Mouse (Mus musculus): ENCODE results near the gene Bmpr1a. TPM values are rescaled to one million over a fixed set of nuclear protein-coding genes. Genes with fewer than 3 reads are reported as not detected.
A peak's percentile ranks its signal among the peaks of the same experiment; 100 is the strongest.

The Bmpr1a gene
- polyA plus RNA-seq, 1 experiment from 2014 or later: 35.8 TPM

GRCm38 (mm10) chr14:34471591-34471990 lies 31.6 kb downstream of the Bmpr1a start:
- H3K36me3 ChIP-seq (ENCODE audit: insufficient read depth, low read length): no peaks in the 10 kb centered on the region
- no peak for TF ChIP-seq CTCF (IDR thresholded peaks at IDR 0.05; ENCODE audit: low read depth)
- DNase-seq (ENCODE audit: low spot score) (no peak), ATAC-seq (replicated peaks; ENCODE audit: low FRiP score, low read depth) (no peak)
- no peak overlapping the region for H3K4me3 ChIP-seq (replicated peaks; ENCODE audit: low read depth, low read length)
- no peaks in the 10 kb centered on the region for H3K4me1 ChIP-seq (replicated peaks; ENCODE audit: insufficient read depth, low read length)
- H3K9ac ChIP-seq (ENCODE audit: low read depth, low read length): no peak overlapping the region
- no peaks in the 10 kb centered on the region for H3K27me3 ChIP-seq (ENCODE audit: insufficient read depth, low read length)
- no peaks in the 10 kb centered on the region for H3K9me3 ChIP-seq (replicated peaks; ENCODE audit: low read length)
- H3K4me2 ChIP-seq (ENCODE audit: low read length): no peak overlapping the region
- H3K27ac ChIP-seq: no peak overlapping the region

- no peaks in the 10 kb centered on the region for H3K27me3 ChIP-seq (ENCODE audit: insufficient read depth, low read length)
- no peaks in the 10 kb centered on the region for H3K36me3 ChIP-seq (ENCODE audit: insufficient read depth, low read length)
- DNase-seq (ENCODE audit: low spot score): no peak
- no peak overlapping the region for H3K4me2 ChIP-seq (ENCODE audit: low read length)
- no peak for ATAC-seq (replicated peaks; ENCODE audit: low FRiP score, low read depth)
- no peak for TF ChIP-seq CTCF (IDR thresholded peaks at IDR 0.05; ENCODE audit: low read depth)
- no peak overlapping the region for H3K9ac ChIP-seq (ENCODE audit: low read depth, low read length)
- H3K4me3 ChIP-seq (replicated peaks; ENCODE audit: low read depth, low read length): no peak overlapping the region
- no peaks in the 10 kb centered on the region for H3K9me3 ChIP-seq (replicated peaks; ENCODE audit: low read length)
- 67% methylated on average over 3 of the region's 3 CpGs for WGBS
- no peaks in the 10 kb centered on the region for H3K4me1 ChIP-seq (replicated peaks; ENCODE audit: insufficient read depth, low read length)
- no peak overlapping the region for H3K27ac ChIP-seq
Measured at GRCm38 (mm10) chr14:34466291-34466690, 36.9 kb downstream of the Bmpr1a start.

- 79% methylated on average over 2 of the region's 2 CpGs for WGBS
- Histone ChIP-seq H3K9ac (ENCODE audit: low read depth, low read length) (no peak overlapping the region), H3K36me3 (ENCODE audit: insufficient read depth, low read length) (no peaks in the 10 kb centered on the region), H3K9me3 (replicated peaks; ENCODE audit: low read length) (no peaks in the 10 kb centered on the region), H3K27me3 (ENCODE audit: insufficient read depth, low read length) (no peaks in the 10 kb centered on the region), H3K27ac (no peak overlapping the region), H3K4me1 (replicated peaks; ENCODE audit: insufficient read depth, low read length) (no peaks in the 10 kb centered on the region), H3K4me2 (ENCODE audit: low read length) (no peak overlapping the region), H3K4me3 (replicated peaks; ENCODE audit: low read depth, low read length) (no peak overlapping the region)
- ATAC-seq (replicated peaks; ENCODE audit: low FRiP score, low read depth) (no peak), DNase-seq (ENCODE audit: low spot score) (no peak)
- no peak for TF ChIP-seq CTCF (IDR thresholded peaks at IDR 0.05; ENCODE audit: low read depth)
Measured at GRCm38 (mm10) chr14:34459386-34459785, 43.8 kb downstream of the Bmpr1a start.

GRCm38 (mm10) chr14:34458880-34459279 lies 44.3 kb downstream of the Bmpr1a start:
- Histone ChIP-seq H3K27me3 (ENCODE audit: insufficient read depth, low read length) (no peaks in the 10 kb centered on the region), H3K4me1 (replicated peaks; ENCODE audit: insufficient read depth, low read length) (no peaks in the 10 kb centered on the region), H3K4me2 (ENCODE audit: low read length) (no peak overlapping the region), H3K27ac (no peak overlapping the region), H3K36me3 (ENCODE audit: insufficient read depth, low read length) (no peaks in the 10 kb centered on the region), H3K9me3 (replicated peaks; ENCODE audit: low read length) (no peaks in the 10 kb centered on the region), H3K4me3 (replicated peaks; ENCODE audit: low read depth, low read length) (no peak overlapping the region), H3K9ac (ENCODE audit: low read depth, low read length) (no peak overlapping the region)
- TF ChIP-seq CTCF (IDR thresholded peaks at IDR 0.05; ENCODE audit: low read depth): peak; percentile 79
- DNase-seq (ENCODE audit: low spot score): peak; percentile 71
- no peak for ATAC-seq (replicated peaks; ENCODE audit: low FRiP score, low read depth)
- 75% methylated on average over 1 of the region's 1 CpGs for WGBS

- Histone ChIP-seq H3K4me3 (replicated peaks; ENCODE audit: low read depth, low read length) (no peak overlapping the region), H3K4me2 (ENCODE audit: low read length) (no peak overlapping the region), H3K36me3 (ENCODE audit: insufficient read depth, low read length) (no peaks in the 10 kb centered on the region), H3K9ac (ENCODE audit: low read depth, low read length) (no peak overlapping the region), H3K27ac (no peak overlapping the region), H3K9me3 (replicated peaks; ENCODE audit: low read length) (no peaks in the 10 kb centered on the region), H3K27me3 (ENCODE audit: insufficient read depth, low read length) (no peaks in the 10 kb centered on the region), H3K4me1 (replicated peaks; ENCODE audit: insufficient read depth, low read length) (0 out of 2 replicates have a peak, but pooled peaks cover 3% of the 10 kb centered on the region)
- WGBS: 68% methylated on average over 3 of the region's 3 CpGs
- DNase-seq (ENCODE audit: low spot score): no peak
- TF ChIP-seq CTCF (IDR thresholded peaks at IDR 0.05; ENCODE audit: low read depth): no peak
- ATAC-seq (replicated peaks; ENCODE audit: low FRiP score, low read depth): no peak
Measured at GRCm38 (mm10) chr14:34454282-34454681, 48.9 kb downstream of the Bmpr1a start.

GRCm38 (mm10) chr14:34453648-34454047 lies 49.5 kb downstream of the Bmpr1a start:
- 18% methylated on average over 6 of the region's 6 CpGs for WGBS
- Histone ChIP-seq H3K9me3 (replicated peaks; ENCODE audit: low read length) (no peaks in the 10 kb centered on the region), H3K4me2 (ENCODE audit: low read length) (no peak overlapping the region), H3K27me3 (ENCODE audit: insufficient read depth, low read length) (no peaks in the 10 kb centered on the region), H3K36me3 (ENCODE audit: insufficient read depth, low read length) (no peaks in the 10 kb centered on the region), H3K9ac (ENCODE audit: low read depth, low read length) (no peak overlapping the region), H3K4me1 (replicated peaks; ENCODE audit: insufficient read depth, low read length) (0 out of 2 replicates have a peak, but pooled peaks cover 3% of the 10 kb centered on the region), H3K4me3 (replicated peaks; ENCODE audit: low read depth, low read length) (no peak overlapping the region), H3K27ac (no peak overlapping the region; the same call in 1 of the 2 replicates)
- no peak for ATAC-seq (replicated peaks; ENCODE audit: low FRiP score, low read depth)
- TF ChIP-seq CTCF (IDR thresholded peaks at IDR 0.05; ENCODE audit: low read depth): no peak
- DNase-seq (ENCODE audit: low spot score): peak; percentile 22

- no peak overlapping the region for H3K4me2 ChIP-seq (ENCODE audit: low read length)
Measured at GRCm38 (mm10) chr14:34451872-34452271, 51.3 kb downstream of the Bmpr1a start.

More at GRCm38 (mm10) chr14:34451872-34452271, 51.3 kb downstream of the Bmpr1a start:
- Histone ChIP-seq H3K27ac (no peak overlapping the region), H3K27me3 (ENCODE audit: insufficient read depth, low read length) (no peaks in the 10 kb centered on the region), H3K4me1 (replicated peaks; ENCODE audit: insufficient read depth, low read length) (0 out of 2 replicates have a peak, but pooled peaks cover 3% of the 10 kb centered on the region), H3K4me3 (replicated peaks; ENCODE audit: low read depth, low read length) (no peak overlapping the region), H3K9ac (ENCODE audit: low read depth, low read length) (no peak overlapping the region), H3K9me3 (replicated peaks; ENCODE audit: low read length) (no peaks in the 10 kb centered on the region), H3K36me3 (ENCODE audit: insufficient read depth, low read length) (0 out of 2 replicates have a peak, but pooled peaks cover 5% of the 10 kb centered on the region)
- no peak for ATAC-seq (replicated peaks; ENCODE audit: low FRiP score, low read depth)
- DNase-seq (ENCODE audit: low spot score): no peak
- no peak for TF ChIP-seq CTCF (IDR thresholded peaks at IDR 0.05; ENCODE audit: low read depth)
